Mouse (Mus musculus) brain, adult 10 weeks (tissue): ENCODE data around the gene Podxl2. TPM values are rescaled to one million over a fixed set of nuclear protein-coding genes. Genes with fewer than 3 reads are reported as not detected.

Source experiments
- polyA plus RNA-seq: library from polyadenylated mRNA; stranded (reverse); fragments of 350-450 nt; fragmentation: Illumina TruSeq; extraction: RNeasy Lipid Tissue Mini Kit (QIAGEN cat#74804); gene quantifications from one replicate; pipeline ENCODE4 v1.2.3, GENCODE M21; 2015; ENCODE audit warnings: low read depth, low replicate concordance

Gene Podxl2
- 167 TPM for polyA plus RNA-seq

GRCm38 (mm10) chr6:88874868-88875508, at the start of gene Podxl2:
Gene Podxl2, minus strand, starts transcription at chr6:88875044.

GRCm38 (mm10) chr6:88901947-88902820, 27.3 kb upstream of the Podxl2 start, which contains the start of gene Tpra1:
Gene Tpra1, plus strand, starts transcription at chr6:88902251.

GRCm38 (mm10) chr6:88898534-88899048, 23.7 kb upstream of the Podxl2 start, which contains the start of gene Mcm2:
Gene Mcm2, minus strand, starts transcription at chr6:88898780.

GRCm38 (mm10) chr6:88841781-88842689, 32.8 kb downstream of the Podxl2 start, which contains the start of gene Abtb1:
Gene Abtb1, minus strand, starts transcription at chr6:88841984.

Other genes with a start within 250 kb of the Podxl2 start
- 0.73 TPM for gene Kbtbd12, start 237.1 kb downstream of the Podxl2 start, polyA plus RNA-seq
- gene Mgll, start 150.6 kb downstream of the Podxl2 start, polyA plus RNA-seq = 137 TPM
- gene Abtb1, start 33.1 kb downstream of the Podxl2 start, polyA plus RNA-seq = 41.9 TPM
- gene Mcm2, start 23.7 kb upstream of the Podxl2 start, polyA plus RNA-seq = 3.3 TPM
- gene Tpra1, start 27.2 kb upstream of the Podxl2 start, polyA plus RNA-seq = 44.5 TPM